Mouse (Mus musculus) liver, postnatal 0 days (tissue): ENCODE results near the gene Clasp1. TPM values are rescaled to one million over a fixed set of nuclear protein-coding genes. Genes with fewer than 3 reads are reported as not detected.

Source experiments
- ATAC-seq: fragments of 200-750 bp; cut with Nextera tagmentation; 2 replicates; pipeline ENCODE4 v1.8.0; 2017; ENCODE audit warnings: mild to moderate bottlenecking, moderate library complexity
- DNase-seq: peaks from one replicate; pipeline ENCODE4 v3.0.0-alpha.2; 2016
- H3K27ac ChIP-seq: fragments of 300-500 bp; sonication (generic); 2 replicates; pipeline ENCODE4 v1.5.1; 2014; ENCODE audit warnings: antibody characterized with exemption, moderate library complexity, mild to moderate bottlenecking, low read depth
- H3K27me3 ChIP-seq: fragments of 300-500 bp; sonication (generic); 2 replicates; pipeline ENCODE4 v1.6.1; 2014; ENCODE audit warnings: low read length, control low read depth, mixed read lengths; ENCODE audit not compliant: insufficient read depth
- H3K36me3 ChIP-seq: fragments of 300-500 bp; sonication (generic); replicated peaks from 2 replicates; pipeline ENCODE4 v1.6.1; 2014; ENCODE audit warnings: mild to moderate bottlenecking, control low read depth, low read length, moderate library complexity, mixed read lengths; ENCODE audit not compliant: insufficient read depth
- H3K4me1 ChIP-seq: fragments of 300-500 bp; sonication (generic); 2 replicates; pipeline ENCODE4 v1.6.1; 2014; ENCODE audit warnings: antibody characterized with exemption, mild to moderate bottlenecking, control low read depth; ENCODE audit not compliant: insufficient read depth
- H3K4me2 ChIP-seq: fragments of 300-500 bp; sonication (generic); 2 replicates; pipeline ENCODE4 v1.6.1; 2014; ENCODE audit warnings: low read depth, mild to moderate bottlenecking, low read length, moderate library complexity, mixed read lengths
- H3K4me3 ChIP-seq: fragments of 300-500 bp; sonication (generic); 2 replicates; pipeline ENCODE4 v1.5.1; 2014; ENCODE audit warnings: low read depth, low read length
- H3K9ac ChIP-seq: fragments of 300-500 bp; sonication (generic); replicated peaks from 2 replicates; pipeline ENCODE4 v1.6.1; 2014; ENCODE audit warnings: mild to moderate bottlenecking, moderate library complexity
- H3K9me3 ChIP-seq: fragments of 300-500 bp; sonication (generic); 2 replicates; pipeline ENCODE4 v1.6.1; 2016; ENCODE audit warnings: mild to moderate bottlenecking, control low read depth, low read length, mixed read lengths
- CTCF ChIP-seq: sonication (generic); IDR thresholded peaks from 2 replicates; pipeline ENCODE4 v1.5.1; 2016; ENCODE audit warnings: antibody characterized with exemption, low read depth
- EP300 ChIP-seq: IDR thresholded peaks from 2 replicates; pipeline ENCODE4 v1.6.1; 2016; ENCODE audit warnings: antibody characterized with exemption, low read depth, mild to moderate bottlenecking
- WGBS: fragments of 180-500 bp; shearing (Covaris S2); extraction: QIAGEN DNeasy Blood & Tissue Kit; methylation state at CpG from one replicate; pipeline ENCODE4 v1.1.7; 2014; ENCODE audit not compliant: insufficient replicate concordance; 5-methylcytosine and 5-hydroxymethylcytosine counted together
- polyA plus RNA-seq: library from polyadenylated mRNA; unstranded; fragments of >200 nt; fragmentation: Nextera tagmentation; extraction: Ambion mirVana; gene quantifications from 2 replicates; pipeline ENCODE4 v1.2.1, GENCODE M21; 2015

The Clasp1 gene
- polyA plus RNA-seq, 1 experiment from 2014 or later = 6.4 TPM

DNA sequence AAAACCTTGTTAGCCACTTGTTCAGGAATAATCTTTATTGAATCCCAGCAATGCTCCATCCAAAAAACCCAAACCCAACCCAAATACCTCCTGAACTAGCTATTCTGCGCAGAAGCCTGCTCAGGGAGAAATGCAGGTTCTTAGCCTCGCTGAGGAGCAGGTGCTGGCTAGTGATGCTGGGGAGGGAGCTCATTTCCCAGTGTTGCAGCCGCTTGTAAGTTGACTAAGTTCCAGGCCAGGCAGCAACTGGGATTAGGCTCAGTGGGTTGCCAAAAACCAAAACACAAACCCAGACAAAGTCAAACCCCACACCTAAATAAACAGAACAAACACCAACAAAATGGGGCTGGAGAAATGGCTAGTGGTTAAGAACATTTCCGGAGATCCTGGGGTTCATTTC is 20.4 kb downstream of the Clasp1 start:
- Histone ChIP-seq H3K9ac (no peak overlapping the region), H3K9me3 (no peaks in the 10 kb centered on the region), H3K27ac (no peak overlapping the region), H3K4me3 (no peak overlapping the region), H3K4me2 (no peak overlapping the region), H3K4me1 (no peaks in the 10 kb centered on the region), H3K27me3 (no peaks in the 10 kb centered on the region), H3K36me3 (no peaks in the 10 kb centered on the region; the same call in 1 of the 2 replicates)
- 79% methylated on average over 4 of the region's 4 CpGs for WGBS
- ATAC-seq (no peak), DNase-seq (no peak)
- TF ChIP-seq EP300 = no peak
- no peak for TF ChIP-seq CTCF

DNA sequence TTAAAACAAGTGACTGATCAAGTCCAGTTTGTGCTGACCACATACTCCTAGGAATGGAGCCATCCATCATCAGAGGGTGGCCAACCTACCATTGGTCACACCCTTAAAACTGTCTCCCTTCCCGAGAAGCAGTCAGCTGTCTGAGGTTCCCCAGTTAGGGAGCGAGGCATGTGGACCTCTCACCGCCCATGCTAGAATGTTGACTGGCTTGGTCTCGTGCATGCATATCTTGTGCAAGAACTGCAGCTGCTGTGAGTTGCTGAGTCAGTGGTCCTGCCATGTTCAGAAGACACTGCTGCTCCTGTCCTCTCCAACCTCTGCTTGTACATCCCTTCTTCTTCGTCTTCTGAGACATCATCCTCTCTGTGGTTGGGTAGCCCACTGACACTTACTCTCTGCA is 22.0 kb downstream of the Clasp1 start:
- TF ChIP-seq CTCF (no peak), EP300 (no peak)
- Histone ChIP-seq H3K9ac (no peak overlapping the region), H3K4me1 (no peaks in the 10 kb centered on the region), H3K27me3 (no peaks in the 10 kb centered on the region), H3K36me3 (no peaks in the 10 kb centered on the region; the same call in 1 of the 2 replicates), H3K4me3 (no peak overlapping the region), H3K9me3 (no peaks in the 10 kb centered on the region), H3K4me2 (no peak overlapping the region), H3K27ac (no peak overlapping the region)
- ATAC-seq (no peak), DNase-seq (no peak)
- 64% methylated on average over 5 of the region's 5 CpGs for WGBS

GRCm38 (mm10) chr1:118413169-118413568 is 24.3 kb downstream of the Clasp1 start:
- no peak overlapping the region for H3K27ac ChIP-seq
- ATAC-seq (no peak), DNase-seq (no peak)
- no peaks in the 10 kb centered on the region for H3K36me3 ChIP-seq
- no peak for TF ChIP-seq CTCF
- peak; percentile 28; the same call in 1 of the 2 replicates for TF ChIP-seq EP300
- 66% methylated on average over 2 of the region's 2 CpGs for WGBS
- H3K4me3 ChIP-seq = no peak overlapping the region
- H3K4me1 ChIP-seq = peaks cover 5% of the 10 kb centered on the region; the same call in 1 of the 2 replicates
- no peaks in the 10 kb centered on the region for H3K27me3 ChIP-seq
- H3K9ac ChIP-seq = no peak overlapping the region
- H3K9me3 ChIP-seq = no peaks in the 10 kb centered on the region
- H3K4me2 ChIP-seq = no peak overlapping the region

GRCm38 (mm10) chr1:118417047-118417730 is 28.3 kb downstream of the Clasp1 start:
- Histone ChIP-seq H3K4me1 (peaks cover 5% of the 10 kb centered on the region; the same call in 1 of the 2 replicates), H3K36me3 (peaks cover 10% of the 10 kb centered on the region; the same call in 1 of the 2 replicates), H3K27ac (0 out of 2 replicates have a peak overlapping the region, but pooled peaks have one; percentile 11), H3K9me3 (no peaks in the 10 kb centered on the region), H3K9ac (no peak overlapping the region), H3K4me2 (0 out of 2 replicates have a peak overlapping the region, but pooled peaks have one; percentile 32), H3K27me3 (no peaks in the 10 kb centered on the region), H3K4me3 (no peak overlapping the region)
- peak; percentile 93 for TF ChIP-seq EP300
- TF ChIP-seq CTCF = no peak
- DNase-seq (no peak), ATAC-seq (peak; percentile 66)
- 61% methylated on average over 9 of the region's 9 CpGs for WGBS

DNA sequence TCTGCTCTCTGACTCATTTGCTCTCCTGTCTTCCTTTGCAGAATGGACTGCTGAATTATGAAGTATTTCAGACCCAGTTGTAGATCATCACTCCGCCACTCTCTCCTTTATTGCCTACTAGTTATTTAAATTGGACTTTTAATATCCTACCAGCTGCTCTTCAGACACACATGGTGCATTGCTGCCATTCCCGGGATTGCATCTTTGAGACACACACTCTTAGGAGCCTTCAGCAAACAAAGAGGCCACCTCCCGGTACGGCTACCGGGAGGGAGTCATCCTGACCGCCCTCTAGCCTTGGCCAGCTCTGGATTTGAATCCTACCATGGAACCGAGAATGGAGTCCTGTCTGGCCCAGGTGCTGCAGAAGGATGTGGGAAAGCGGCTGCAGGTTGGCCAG is 30.5 kb downstream of the Clasp1 start:
- WGBS = 85% methylated on average over 8 of the region's 8 CpGs
- Histone ChIP-seq H3K4me2 (no peak overlapping the region), H3K36me3 (peaks cover 16% of the 10 kb centered on the region), H3K4me3 (no peak overlapping the region), H3K9ac (no peak overlapping the region), H3K4me1 (peaks cover 5% of the 10 kb centered on the region; the same call in 1 of the 2 replicates), H3K9me3 (no peaks in the 10 kb centered on the region), H3K27me3 (no peaks in the 10 kb centered on the region), H3K27ac (no peak overlapping the region)
- DNase-seq (no peak), ATAC-seq (no peak)
- no peak for TF ChIP-seq EP300
- no peak for TF ChIP-seq CTCF

DNA sequence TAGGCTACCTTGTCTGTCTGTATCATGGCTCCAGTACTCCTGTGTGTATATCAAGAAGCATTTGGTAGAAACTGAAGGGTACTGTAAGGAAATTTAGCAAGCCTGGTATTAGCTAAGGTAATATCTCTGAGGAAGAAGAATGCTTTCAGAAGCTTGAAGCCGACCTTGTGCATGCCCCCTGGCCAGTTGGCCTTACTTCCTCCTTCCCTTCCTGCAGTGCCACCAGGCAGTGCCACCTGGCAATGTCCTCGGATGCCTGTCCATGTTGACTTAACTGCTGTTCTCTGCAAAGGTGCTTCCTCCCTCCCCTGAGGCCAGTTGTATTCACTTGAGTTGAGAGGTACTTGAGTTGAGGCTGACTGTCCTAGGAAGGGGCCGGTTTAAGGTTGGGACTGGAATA is 32.3 kb downstream of the Clasp1 start:
- 61% methylated on average over 3 of the region's 3 CpGs for WGBS
- ATAC-seq (no peak), DNase-seq (no peak)
- no peaks in the 10 kb centered on the region for H3K27me3 ChIP-seq
- no peak overlapping the region for H3K4me2 ChIP-seq
- H3K36me3 ChIP-seq = peaks cover 29% of the 10 kb centered on the region
- no peaks in the 10 kb centered on the region for H3K9me3 ChIP-seq
- TF ChIP-seq EP300 (no peak), CTCF (no peak)
- H3K9ac ChIP-seq = no peak overlapping the region
- H3K27ac ChIP-seq = no peak overlapping the region
- peaks cover 5% of the 10 kb centered on the region; the same call in 1 of the 2 replicates for H3K4me1 ChIP-seq
- no peak overlapping the region for H3K4me3 ChIP-seq

DNA sequence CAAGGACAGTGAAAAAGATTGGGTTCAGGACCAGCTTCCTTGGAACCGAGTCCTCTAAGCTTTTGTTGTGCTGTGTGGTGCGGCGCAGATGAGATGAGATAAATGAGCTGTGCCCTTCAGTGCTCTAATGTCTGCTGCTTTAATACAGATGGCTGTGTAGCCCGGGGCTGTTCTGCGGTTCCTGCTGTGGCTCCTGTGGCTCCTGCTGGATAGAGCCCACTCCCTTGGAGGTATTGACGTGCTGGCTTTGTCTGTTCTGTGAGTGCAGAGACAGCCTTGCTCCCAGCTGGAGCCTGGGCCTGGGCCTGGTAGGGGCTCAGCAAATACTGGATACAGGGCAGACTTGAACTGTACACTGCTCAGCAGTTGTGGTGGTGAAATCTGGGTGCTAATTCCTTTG is 34.0 kb downstream of the Clasp1 start:
- H3K36me3 ChIP-seq = peaks cover 29% of the 10 kb centered on the region
- TF ChIP-seq CTCF (no peak), EP300 (no peak)
- DNase-seq = no peak
- no peak overlapping the region for H3K4me3 ChIP-seq
- H3K4me2 ChIP-seq = no peak overlapping the region
- WGBS = 72% methylated on average over 6 of the region's 6 CpGs
- no peaks in the 10 kb centered on the region for H3K9me3 ChIP-seq
- no peak overlapping the region for H3K27ac ChIP-seq
- no peak for ATAC-seq
- H3K4me1 ChIP-seq = no peaks in the 10 kb centered on the region
- no peaks in the 10 kb centered on the region for H3K27me3 ChIP-seq
- H3K9ac ChIP-seq = no peak overlapping the region
